Mouse (Mus musculus) inflammation-experienced regulatory T-cells (primary cell): ENCODE measurements around the gene Pilrb1. TPM values are rescaled to one million over a fixed set of nuclear protein-coding genes. Genes with fewer than 3 reads are reported as not detected.

ENCODE experiments used
- polyA plus RNA-seq, 2 experiments: library from polyadenylated mRNA; unstranded; fragments of 100-300 nt; shearing (Covaris generic); gene quantifications; one replicate each; pipeline ENCODE4 v1.2.1; 2017

Gene Pilrb1
- under 1 TPM in 1 of 2 experiments, not detected in 1; 0.56 TPM for polyA plus RNA-seq

GRCm38 (mm10) chr5:137857960-137858710 is at the start of gene Pilrb1:
Gene Pilrb1, minus strand, starts transcription at chr5:137858106.

GRCm38 (mm10) chr5:137871644-137872380 is 13.9 kb upstream of the Pilrb1 start, which contains the start of gene Pilrb2:
Gene Pilrb2, minus strand, starts transcription at chr5:137871815.

GRCm38 (mm10) chr5:137835966-137836520 is 21.9 kb downstream of the Pilrb1 start, which contains the start of gene Pilra:
Gene Pilra, minus strand, starts transcription at chr5:137836281.

Other genes starting within 250 kb of the Pilrb1 start
- 1 to 10 TPM in 1 of 2 experiments, under 1 TPM in 1; 0.69 to 1.2 TPM for gene Pcolce, start 244.3 kb downstream of the Pilrb1 start, polyA plus RNA-seq
- under 1 TPM; 0.33 to 0.52 TPM for gene Fbxo24, start 229.1 kb downstream of the Pilrb1 start, polyA plus RNA-seq
- 100 to 1,000 TPM; 290 to 324 TPM for gene Lrch4, start 229.0 kb downstream of the Pilrb1 start, polyA plus RNA-seq
- gene Gm20605, start 228.9 kb downstream of the Pilrb1 start, polyA plus RNA-seq = 10 to 100 TPM; 73.7 to 90.1 TPM
- gene Sap25, start 216.8 kb downstream of the Pilrb1 start, polyA plus RNA-seq = 100 to 1,000 TPM; 128 to 152 TPM
- under 1 TPM in 1 of 2 experiments, not detected in 1; 0.99 TPM for gene Irs3, start 212.4 kb downstream of the Pilrb1 start, polyA plus RNA-seq
- 10 to 100 TPM; 24.5 to 38.9 TPM for gene Agfg2, start 173.4 kb downstream of the Pilrb1 start, polyA plus RNA-seq
- 1 to 10 TPM in 1 of 2 experiments, under 1 TPM in 1; 0.16 to 1.3 TPM for gene Nyap1, start 116.5 kb downstream of the Pilrb1 start, polyA plus RNA-seq
- 100 to 1,000 TPM; 338 to 405 TPM for gene Tsc22d4, start 112.4 kb downstream of the Pilrb1 start, polyA plus RNA-seq
- 100 to 1,000 TPM; 101 to 106 TPM for gene Ppp1r35, start 79.3 kb downstream of the Pilrb1 start, polyA plus RNA-seq
- 10 to 100 TPM; 34.7 to 39.4 TPM for gene Mepce, start 70.5 kb downstream of the Pilrb1 start, polyA plus RNA-seq
- gene Zcwpw1, start 70.3 kb downstream of the Pilrb1 start, polyA plus RNA-seq = 10 to 100 TPM; 10.4 to 23.8 TPM
- gene Pilra, start 21.8 kb downstream of the Pilrb1 start, polyA plus RNA-seq = 1 to 10 TPM in 1 of 2 experiments, under 1 TPM in 1; 0.36 to 4.3 TPM
- 1 to 10 TPM in 1 of 2 experiments, not detected in 1; 6.5 TPM for gene Pilrb2, start 13.7 kb upstream of the Pilrb1 start, polyA plus RNA-seq
- gene Cyp3a13, start 63.5 kb upstream of the Pilrb1 start, polyA plus RNA-seq = 1 to 10 TPM in 1 of 2 experiments, under 1 TPM in 1; 0.11 to 1.0 TPM
- under 1 TPM in 1 of 2 experiments, not detected in 1; 0.04 TPM for gene Gjc3, start 105.0 kb upstream of the Pilrb1 start, polyA plus RNA-seq
- 1 to 10 TPM in 1 of 2 experiments, under 1 TPM in 1; 0.23 to 1.0 TPM for gene Azgp1, start 123.4 kb upstream of the Pilrb1 start, polyA plus RNA-seq
- 1 to 10 TPM in 1 of 2 experiments, under 1 TPM in 1; 0.11 to 2.1 TPM for gene Smok3a, start 163.2 kb upstream of the Pilrb1 start, polyA plus RNA-seq
- gene Smok3b, start 163.3 kb upstream of the Pilrb1 start, polyA plus RNA-seq = 1 to 10 TPM in 1 of 2 experiments, not detected in 1; 7.7 TPM
- gene Smok3c, start 195.1 kb upstream of the Pilrb1 start, polyA plus RNA-seq = 1 to 10 TPM in 1 of 2 experiments, under 1 TPM in 1; 0.35 to 2.9 TPM
- gene Zkscan1, start 227.0 kb upstream of the Pilrb1 start, polyA plus RNA-seq = 10 to 100 TPM; 11.9 to 14.3 TPM